Mouse (Mus musculus): ENCODE measurements at regions not wholly inside any gene's neighbourhood (a gene's known extent, or its start where the extent isn't known, plus 50 kb on each side); places are given as distances from the start of the nearest gene placed in this dataset.

GRCm38 (mm10) chr17:81212043-81212442, 147.2 kb upstream of the Thumpd2 start:
- DNase-seq = no peak
- 96% methylated on average over 3 of the region's 3 CpGs for WGBS

GRCm38 (mm10) chr17:81210389-81210788, 145.5 kb upstream of the Thumpd2 start:
- WGBS = 31% methylated on average over 2 of the region's 2 CpGs
- no peaks in the 10 kb centered on the region for H3K4me1 ChIP-seq (ENCODE audit: control insufficient read depth, insufficient read depth, low read length)

More at GRCm38 (mm10) chr17:81212043-81212442, 147.2 kb upstream of the Thumpd2 start:
- Histone ChIP-seq H3K4me3 (replicated peaks; ENCODE audit: insufficient read depth, low read depth, low read length) (no peak overlapping the region), H3K27me3 (ENCODE audit: control insufficient read depth, insufficient read depth, low read length) (no peaks in the 10 kb centered on the region), H3K4me1 (ENCODE audit: control insufficient read depth, insufficient read depth, low read length) (no peaks in the 10 kb centered on the region), H3K27ac (ENCODE audit: insufficient read depth, low read length) (no peak overlapping the region)
- TF ChIP-seq POLR2A (IDR thresholded peaks at IDR 0.05; ENCODE audit: borderline replicate concordance, insufficient read depth, low read length) (no peak), CTCF (IDR thresholded peaks at IDR 0.05; ENCODE audit: borderline replicate concordance, insufficient read depth, low read depth, low read length) (no peak)

GRCm38 (mm10) chr17:81209323-81209722, 144.4 kb upstream of the Thumpd2 start:
- no peak overlapping the region for H3K27ac ChIP-seq (ENCODE audit: insufficient read depth, low read length)
- no peak for TF ChIP-seq POLR2A (IDR thresholded peaks at IDR 0.05; ENCODE audit: borderline replicate concordance, insufficient read depth, low read length)
- TF ChIP-seq CTCF (IDR thresholded peaks at IDR 0.05; ENCODE audit: borderline replicate concordance, insufficient read depth, low read depth, low read length) = no peak
- no peak for DNase-seq
- WGBS = 93% methylated on average over 3 of the region's 3 CpGs
- no peaks in the 10 kb centered on the region for H3K4me1 ChIP-seq (ENCODE audit: control insufficient read depth, insufficient read depth, low read length)
- no peak overlapping the region for H3K4me3 ChIP-seq (replicated peaks; ENCODE audit: insufficient read depth, low read depth, low read length)
- H3K27me3 ChIP-seq (ENCODE audit: control insufficient read depth, insufficient read depth, low read length) = no peaks in the 10 kb centered on the region

More at GRCm38 (mm10) chr17:81210389-81210788, 145.5 kb upstream of the Thumpd2 start:
- TF ChIP-seq POLR2A (IDR thresholded peaks at IDR 0.05; ENCODE audit: borderline replicate concordance, insufficient read depth, low read length) = no peak
- TF ChIP-seq CTCF (IDR thresholded peaks at IDR 0.05; ENCODE audit: borderline replicate concordance, insufficient read depth, low read depth, low read length) = no peak
- DNase-seq = no peak
- Histone ChIP-seq H3K27me3 (ENCODE audit: control insufficient read depth, insufficient read depth, low read length) (no peaks in the 10 kb centered on the region), H3K27ac (ENCODE audit: insufficient read depth, low read length) (no peak overlapping the region), H3K4me3 (replicated peaks; ENCODE audit: insufficient read depth, low read depth, low read length) (no peak overlapping the region)

GRCm38 (mm10) chr17:81201052-81201451, 136.2 kb upstream of the Thumpd2 start:
- no peak overlapping the region for H3K27ac ChIP-seq (ENCODE audit: insufficient read depth, low read length)
- no peak overlapping the region for H3K4me3 ChIP-seq (replicated peaks; ENCODE audit: insufficient read depth, low read depth, low read length)
- TF ChIP-seq CTCF (IDR thresholded peaks at IDR 0.05; ENCODE audit: borderline replicate concordance, insufficient read depth, low read depth, low read length) = no peak
- no peak for TF ChIP-seq POLR2A (IDR thresholded peaks at IDR 0.05; ENCODE audit: borderline replicate concordance, insufficient read depth, low read length)
- no peaks in the 10 kb centered on the region for H3K4me1 ChIP-seq (ENCODE audit: control insufficient read depth, insufficient read depth, low read length)
- no peak for DNase-seq
- WGBS = 38% methylated on average over 8 of the region's 8 CpGs
- H3K27me3 ChIP-seq (ENCODE audit: control insufficient read depth, insufficient read depth, low read length) = no peaks in the 10 kb centered on the region; the same call in 1 of the 2 replicates

- no peak for DNase-seq
- no peak overlapping the region for H3K4me3 ChIP-seq (replicated peaks; ENCODE audit: insufficient read depth, low read depth, low read length)
- WGBS = 92% methylated on average over 10 of the region's 10 CpGs
- H3K27ac ChIP-seq (ENCODE audit: insufficient read depth, low read length) = no peak overlapping the region
- no peaks in the 10 kb centered on the region for H3K4me1 ChIP-seq (ENCODE audit: control insufficient read depth, insufficient read depth, low read length)
- TF ChIP-seq CTCF (IDR thresholded peaks at IDR 0.05; ENCODE audit: borderline replicate concordance, insufficient read depth, low read depth, low read length) (no peak), POLR2A (IDR thresholded peaks at IDR 0.05; ENCODE audit: borderline replicate concordance, insufficient read depth, low read length) (no peak)
- H3K27me3 ChIP-seq (ENCODE audit: control insufficient read depth, insufficient read depth, low read length) = no peaks in the 10 kb centered on the region
Measured at GRCm38 (mm10) chr17:81194006-81194405, 129.1 kb upstream of the Thumpd2 start.

GRCm38 (mm10) chr17:81193230-81193871, 128.5 kb upstream of the Thumpd2 start:
- TF ChIP-seq CTCF (IDR thresholded peaks at IDR 0.05; ENCODE audit: borderline replicate concordance, insufficient read depth, low read depth, low read length) = peak; percentile 51; the same call in 1 of the 2 replicates
- TF ChIP-seq POLR2A (IDR thresholded peaks at IDR 0.05; ENCODE audit: borderline replicate concordance, insufficient read depth, low read length) = no peak
- H3K27ac ChIP-seq (ENCODE audit: insufficient read depth, low read length) = no peak overlapping the region

GRCm38 (mm10) chr17:81189996-81190395, 125.1 kb upstream of the Thumpd2 start:
- no peak for TF ChIP-seq POLR2A (IDR thresholded peaks at IDR 0.05; ENCODE audit: borderline replicate concordance, insufficient read depth, low read length)
- TF ChIP-seq CTCF (IDR thresholded peaks at IDR 0.05; ENCODE audit: borderline replicate concordance, insufficient read depth, low read depth, low read length) = peak; percentile 70
- no peaks in the 10 kb centered on the region for H3K4me1 ChIP-seq (ENCODE audit: control insufficient read depth, insufficient read depth, low read length)
- 57% methylated on average over 4 of the region's 4 CpGs for WGBS
- H3K27me3 ChIP-seq (ENCODE audit: control insufficient read depth, insufficient read depth, low read length) = no peaks in the 10 kb centered on the region
- no peak overlapping the region for H3K4me3 ChIP-seq (replicated peaks; ENCODE audit: insufficient read depth, low read depth, low read length)
- peak; percentile 19 to 37 for DNase-seq
- no peak overlapping the region for H3K27ac ChIP-seq (ENCODE audit: insufficient read depth, low read length)

More at GRCm38 (mm10) chr17:81193230-81193871, 128.5 kb upstream of the Thumpd2 start:
- DNase-seq = peak; percentile 51 to 71
- 44% methylated on average over 8 of the region's 8 CpGs for WGBS
- Histone ChIP-seq H3K4me3 (replicated peaks; ENCODE audit: insufficient read depth, low read depth, low read length) (no peak overlapping the region), H3K4me1 (ENCODE audit: control insufficient read depth, insufficient read depth, low read length) (no peaks in the 10 kb centered on the region), H3K27me3 (ENCODE audit: control insufficient read depth, insufficient read depth, low read length) (no peaks in the 10 kb centered on the region)

- Histone ChIP-seq H3K4me1 (ENCODE audit: control insufficient read depth, insufficient read depth, low read length) (no peaks in the 10 kb centered on the region), H3K27me3 (ENCODE audit: control insufficient read depth, insufficient read depth, low read length) (no peaks in the 10 kb centered on the region)
- WGBS = 94% methylated on average over 1 of the region's 1 CpGs
Measured at GRCm38 (mm10) chr17:81185685-81186084, 120.8 kb upstream of the Thumpd2 start.

More at GRCm38 (mm10) chr17:81185685-81186084, 120.8 kb upstream of the Thumpd2 start:
- no peak for TF ChIP-seq POLR2A (IDR thresholded peaks at IDR 0.05; ENCODE audit: borderline replicate concordance, insufficient read depth, low read length)
- no peak for TF ChIP-seq CTCF (IDR thresholded peaks at IDR 0.05; ENCODE audit: borderline replicate concordance, insufficient read depth, low read depth, low read length)
- Histone ChIP-seq H3K4me3 (replicated peaks; ENCODE audit: insufficient read depth, low read depth, low read length) (no peak overlapping the region), H3K27ac (ENCODE audit: insufficient read depth, low read length) (no peak overlapping the region)
- DNase-seq = no peak

Data from cerebellum, adult 2 months (tissue).